Mouse (Mus musculus) kidney, postnatal 0 days (tissue): ENCODE measurements around the gene Sec24b. TPM values are rescaled to one million over a fixed set of nuclear protein-coding genes. Genes with fewer than 3 reads are reported as not detected.

Source experiments
- ATAC-seq: fragments of 200-750 bp; cut with Nextera tagmentation; replicated peaks from 2 replicates; pipeline ENCODE4 v1.8.0; 2017; ENCODE audit warnings: low read depth, moderate number of reproducible peaks, moderate TSS enrichment, moderate library complexity; ENCODE audit not compliant: low FRiP score
- DNase-seq: peaks from one replicate; pipeline ENCODE4 v3.0.0-alpha.2; 2016; ENCODE audit warnings: low spot score
- H3K27ac ChIP-seq: fragments of 300-500 bp; sonication (generic); 2 replicates; pipeline ENCODE4 v1.5.1; 2014; ENCODE audit warnings: mild to moderate bottlenecking
- H3K27me3 ChIP-seq: fragments of 300-500 bp; sonication (generic); 2 replicates; pipeline ENCODE4 v1.6.1; 2014; ENCODE audit warnings: low read length, mixed read lengths; ENCODE audit not compliant: insufficient read depth
- H3K36me3 ChIP-seq: fragments of 300-500 bp; sonication (generic); 2 replicates; pipeline ENCODE4 v1.6.1; 2014; ENCODE audit warnings: low read length, mixed read lengths; ENCODE audit not compliant: insufficient read depth
- H3K4me1 ChIP-seq: fragments of 300-500 bp; sonication (generic); replicated peaks from 2 replicates; pipeline ENCODE4 v1.6.1; 2014; ENCODE audit warnings: antibody characterized with exemption, low read length, mixed read lengths; ENCODE audit not compliant: insufficient read depth
- H3K4me2 ChIP-seq: fragments of 300-500 bp; sonication (generic); 2 replicates; pipeline ENCODE4 v1.6.1; 2014; ENCODE audit warnings: mild to moderate bottlenecking, low read length, moderate library complexity, mixed read lengths
- H3K4me3 ChIP-seq: fragments of 300-500 bp; sonication (generic); replicated peaks from 2 replicates; pipeline ENCODE4 v1.5.1; 2014; ENCODE audit warnings: low read depth, low read length
- H3K9ac ChIP-seq: fragments of 300-500 bp; sonication (generic); 2 replicates; pipeline ENCODE4 v1.6.1; 2014; ENCODE audit warnings: low read depth, low read length
- H3K9me3 ChIP-seq: fragments of 300-500 bp; sonication (generic); replicated peaks from 2 replicates; pipeline ENCODE4 v1.6.1; 2016; ENCODE audit warnings: low read length, inconsistent platforms, mixed read lengths
- CTCF ChIP-seq: IDR thresholded peaks from 2 replicates; pipeline ENCODE4 v1.5.1; 2016; ENCODE audit warnings: antibody characterized with exemption, low read depth, mild to moderate bottlenecking, moderate library complexity
- WGBS: fragments of 180-500 bp; shearing (Covaris S2); extraction: QIAGEN DNeasy Blood & Tissue Kit; methylation state at CpG from one replicate; pipeline ENCODE4 v1.1.7; 2014; 5-methylcytosine and 5-hydroxymethylcytosine counted together
- polyA plus RNA-seq: library from polyadenylated mRNA; unstranded; fragments of >200 nt; fragmentation: Nextera tagmentation; extraction: Ambion mirVana; gene quantifications from 2 replicates; pipeline ENCODE4 v1.2.1, GENCODE M21; 2015

Sec24b gene
- polyA plus RNA-seq, 1 experiment from 2014 or later = 21.5 TPM

DNA sequence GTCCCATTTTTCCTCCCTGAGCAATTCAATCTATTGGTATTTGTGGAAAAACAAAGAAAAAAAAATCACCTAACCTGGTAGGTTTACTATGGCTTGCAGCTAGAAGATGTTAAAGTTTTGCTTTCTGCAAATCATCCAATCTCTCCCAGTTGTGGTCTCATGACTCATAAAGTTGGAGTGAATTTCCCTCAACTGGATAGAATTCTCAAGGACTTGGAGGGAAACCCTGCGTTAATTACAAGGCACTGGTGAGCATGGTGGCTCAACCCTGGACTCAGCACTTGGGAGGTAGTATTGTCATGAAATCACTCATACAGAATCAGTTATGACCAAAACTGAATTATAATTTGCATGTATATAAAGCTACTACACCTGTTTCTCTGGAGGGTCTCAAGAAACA lies 120.1 kb downstream of the Sec24b start:
- Histone ChIP-seq H3K27ac (no peak overlapping the region), H3K9me3 (no peaks in the 10 kb centered on the region), H3K4me2 (no peak overlapping the region), H3K4me1 (no peaks in the 10 kb centered on the region), H3K9ac (no peak overlapping the region), H3K4me3 (no peak overlapping the region), H3K27me3 (no peaks in the 10 kb centered on the region), H3K36me3 (no peaks in the 10 kb centered on the region)
- WGBS = 93% methylated on average over 1 of the region's 1 CpGs
- ATAC-seq (no peak), DNase-seq (no peak)
- no peak for TF ChIP-seq CTCF

DNA sequence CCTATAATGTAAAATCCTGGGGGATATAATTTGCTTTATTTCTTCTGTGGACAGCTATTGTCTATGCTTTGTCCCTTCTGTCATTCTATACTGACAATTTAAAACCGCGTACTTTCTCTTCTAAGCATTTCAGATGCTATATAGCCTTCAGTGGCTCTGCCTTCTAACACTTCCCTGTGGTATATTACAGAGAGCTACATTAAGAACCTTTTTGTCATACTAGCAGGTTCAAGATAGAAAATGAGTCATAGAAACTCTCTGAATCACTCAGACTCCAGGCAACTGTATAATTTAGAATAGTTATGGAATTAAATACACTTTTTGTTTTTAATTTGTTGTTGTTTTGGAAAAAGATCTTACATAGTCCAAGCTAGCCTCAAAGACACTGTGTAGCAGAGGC lies 120.6 kb downstream of the Sec24b start:
- Histone ChIP-seq H3K27me3 (no peaks in the 10 kb centered on the region), H3K4me3 (no peak overlapping the region), H3K36me3 (no peaks in the 10 kb centered on the region), H3K9ac (no peak overlapping the region), H3K9me3 (no peaks in the 10 kb centered on the region), H3K4me2 (no peak overlapping the region), H3K27ac (no peak overlapping the region), H3K4me1 (no peaks in the 10 kb centered on the region)
- WGBS = 94% methylated on average over 2 of the region's 2 CpGs
- no peak for ATAC-seq
- no peak for DNase-seq
- no peak for TF ChIP-seq CTCF

DNA sequence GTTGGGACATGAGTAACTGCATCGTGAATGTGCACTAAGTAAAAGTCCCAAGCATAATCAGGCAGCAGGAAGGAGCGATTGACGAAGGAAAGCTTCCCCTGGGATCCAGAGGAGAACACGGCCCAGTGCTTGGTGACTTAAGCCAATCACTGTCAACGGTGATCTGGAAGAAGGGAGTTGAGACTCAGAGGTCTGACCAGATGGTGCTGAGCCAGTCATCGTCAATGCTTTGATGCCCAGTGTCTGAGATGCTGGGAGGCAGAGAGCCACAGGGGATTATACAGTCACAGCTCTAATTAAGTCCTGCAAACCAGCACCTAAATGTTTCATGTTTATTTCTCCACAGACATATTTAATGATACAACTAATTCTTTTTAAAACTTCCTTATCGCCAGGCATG lies 122.3 kb downstream of the Sec24b start:
- Histone ChIP-seq H3K27me3 (no peaks in the 10 kb centered on the region), H3K27ac (no peak overlapping the region), H3K9ac (no peak overlapping the region), H3K4me1 (no peaks in the 10 kb centered on the region), H3K4me2 (no peak overlapping the region), H3K9me3 (no peaks in the 10 kb centered on the region), H3K4me3 (no peak overlapping the region), H3K36me3 (no peaks in the 10 kb centered on the region)
- ATAC-seq (no peak), DNase-seq (no peak)
- no peak for TF ChIP-seq CTCF
- 68% methylated on average over 7 of the region's 7 CpGs for WGBS

DNA sequence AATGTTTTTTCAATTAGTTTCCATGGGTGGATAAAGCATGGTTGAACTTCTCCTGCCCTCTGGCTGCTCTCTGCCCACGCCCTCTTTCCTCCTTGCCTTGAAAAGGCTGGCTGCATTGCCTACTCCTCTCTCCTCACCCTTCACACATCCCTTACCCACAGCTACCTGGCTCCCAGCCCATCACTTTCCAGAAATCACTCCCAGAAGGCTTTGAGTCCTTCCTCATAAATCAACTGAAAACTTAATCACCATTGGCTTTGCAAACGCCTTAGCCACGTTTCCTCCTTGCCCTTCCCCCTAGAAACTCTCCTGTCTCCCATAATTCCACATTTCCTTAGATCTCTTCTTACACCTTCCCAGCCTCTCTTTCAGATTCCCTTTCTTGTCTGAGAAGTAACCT lies 123.5 kb downstream of the Sec24b start:
- Histone ChIP-seq H3K27ac (no peak overlapping the region), H3K4me1 (no peaks in the 10 kb centered on the region), H3K4me2 (no peak overlapping the region), H3K4me3 (no peak overlapping the region), H3K27me3 (no peaks in the 10 kb centered on the region), H3K9ac (no peak overlapping the region), H3K36me3 (no peaks in the 10 kb centered on the region), H3K9me3 (no peaks in the 10 kb centered on the region)
- ATAC-seq = no peak
- WGBS = 22% methylated on average over 3 of the region's 3 CpGs
- TF ChIP-seq CTCF = no peak
- peak; percentile 19 for DNase-seq

DNA sequence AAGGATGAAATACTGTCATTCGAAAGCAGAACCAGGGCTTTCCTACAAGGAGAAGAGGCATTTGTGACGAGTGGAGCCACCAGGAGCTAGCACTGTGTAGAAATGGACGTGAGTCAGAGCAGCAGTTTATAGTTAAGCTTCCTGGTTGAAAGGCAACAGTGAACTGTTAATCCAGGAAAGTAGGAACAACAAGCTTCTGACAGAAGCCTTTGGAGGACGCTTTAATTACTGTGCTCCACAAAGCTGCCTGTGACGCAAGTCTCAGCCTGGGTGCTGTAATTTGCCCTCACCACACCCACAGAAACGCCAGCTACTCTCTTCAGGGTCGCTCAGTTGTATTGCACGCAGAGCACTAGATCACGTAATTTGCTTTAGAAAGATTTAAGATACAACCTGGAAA lies 124.8 kb downstream of the Sec24b start:
- DNase-seq (no peak), ATAC-seq (no peak)
- no peak overlapping the region for H3K4me3 ChIP-seq
- no peaks in the 10 kb centered on the region for H3K4me1 ChIP-seq
- H3K36me3 ChIP-seq = no peaks in the 10 kb centered on the region
- H3K9me3 ChIP-seq = no peaks in the 10 kb centered on the region
- TF ChIP-seq CTCF = no peak
- no peak overlapping the region for H3K27ac ChIP-seq
- no peaks in the 10 kb centered on the region for H3K27me3 ChIP-seq
- no peak overlapping the region for H3K4me2 ChIP-seq
- 35% methylated on average over 9 of the region's 9 CpGs for WGBS
- H3K9ac ChIP-seq = no peak overlapping the region

Other genes with a start within 250 kb of the Sec24b start
- 0.15 and 0.33 TPM in 2 replicates for gene Rrh, start 239.0 kb downstream of the Sec24b start, polyA plus RNA-seq
- gene Gar1, start 230.2 kb downstream of the Sec24b start, polyA plus RNA-seq = 56.9 and 62.5 TPM in 2 replicates
- 27.3 and 27.4 TPM in 2 replicates for gene Cfi, start 225.7 kb downstream of the Sec24b start, polyA plus RNA-seq
- gene Pla2g12a, start 182.9 kb downstream of the Sec24b start, polyA plus RNA-seq = 55.4 and 57.1 TPM in 2 replicates
- 80.6 and 81.2 TPM in 2 replicates for gene Casp6, start 160.1 kb downstream of the Sec24b start, polyA plus RNA-seq
- gene Mcub, start 91.3 kb downstream of the Sec24b start, polyA plus RNA-seq = 2.6 and 3.3 TPM in 2 replicates
- gene Col25a1, start 69.9 kb upstream of the Sec24b start, polyA plus RNA-seq = 1.4 and 1.5 TPM in 2 replicates